Mouse (Mus musculus) MEL (cell line): ENCODE measurements around the gene Tlk1.
A peak's percentile ranks its signal among the peaks of the same experiment; 100 is the strongest.

Source experiments
- CTCF ChIP-seq, 3 experiments: IDR thresholded peaks in 2 of 3; conservative IDR thresholded peaks in 1 of 3; 2 replicates each; pipeline ENCODE4 v1.5.1; 2011 to 2012; ENCODE audit warnings: low read length in 3 of 3, low read depth in 2 of 3, mild to moderate bottlenecking in 2 of 3, improper control_type of control experiment in 1 of 3, inconsistent platforms in 1 of 3, mixed read lengths in 1 of 3, moderate library complexity in 1 of 3; ENCODE audit not compliant: control insufficient read depth in 1 of 3, insufficient read depth in 1 of 3, poor library complexity in 1 of 3, severe bottlenecking in 1 of 3
- ETS1 ChIP-seq: IDR thresholded peaks from 2 replicates; pipeline ENCODE4 v1.6.1; 2012; ENCODE audit warnings: low read depth, mild to moderate bottlenecking, inconsistent platforms, low read length, improper control_type of control experiment, moderate library complexity
- MAFK ChIP-seq: IDR thresholded peaks from 2 replicates; pipeline ENCODE4 v1.6.1; 2011; ENCODE audit warnings: low read depth, mild to moderate bottlenecking, low read length, improper control_type of control experiment, borderline replicate concordance
- NELFE ChIP-seq: IDR thresholded peaks from 2 replicates; pipeline ENCODE4 v1.6.1; 2011; ENCODE audit warnings: low read depth, low read length, improper control_type of control experiment
- POLR2A ChIP-seq, 2 experiments: IDR thresholded peaks; 2 replicates each; pipeline ENCODE4 v1.6.1; 2011 to 2012; ENCODE audit warnings: low read length in 2 of 2, mild to moderate bottlenecking in 2 of 2, control low read depth in 1 of 2, improper control_type of control experiment in 1 of 2, low read depth in 1 of 2, moderate library complexity in 1 of 2; ENCODE audit not compliant: control insufficient read depth in 1 of 2, insufficient read depth in 1 of 2, poor library complexity in 1 of 2
- ZC3H11A ChIP-seq: IDR thresholded peaks from 2 replicates; pipeline ENCODE4 v1.6.1; 2012; ENCODE audit warnings: low read depth, mild to moderate bottlenecking, inconsistent platforms, low read length, improper control_type of control experiment
- ZMIZ1 ChIP-seq: IDR thresholded peaks from 2 replicates; pipeline ENCODE4 v1.6.1; 2012; ENCODE audit warnings: low read depth, mild to moderate bottlenecking, inconsistent platforms, low read length, improper control_type of control experiment, moderate library complexity

DNA sequence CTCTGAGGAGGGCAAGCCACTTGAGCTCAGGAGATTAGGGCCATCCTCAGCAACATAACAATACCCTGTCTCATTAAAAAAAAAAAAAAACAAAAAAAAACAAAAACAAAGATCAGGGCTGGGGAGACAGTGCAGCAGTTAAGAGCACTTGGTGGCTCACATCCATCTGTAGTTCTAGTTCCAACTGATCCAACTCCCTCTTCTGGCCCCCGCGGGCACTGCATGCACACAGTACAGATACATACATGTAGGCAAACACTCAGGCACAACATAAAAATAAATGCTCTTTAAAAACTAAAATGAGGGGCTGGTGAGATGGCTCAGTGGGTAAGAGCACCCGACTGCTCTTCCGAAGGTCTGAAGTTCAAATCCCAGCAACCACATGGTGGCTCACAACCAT lies 34.2 kb upstream of the Tlk1 start:
- TF ChIP-seq CTCF (IDR thresholded peaks at IDR 0.05 in 2 of 3, conservative IDR thresholded peaks at IDR 0.05 in 1 of 3; ENCODE audit: control insufficient read depth in 1 of 3, insufficient read depth in 1 of 3, low read depth in 2 of 3, low read length in 3 of 3, poor library complexity in 1 of 3, severe bottlenecking in 1 of 3) = peak in 2 of 3 experiments; percentile 26 to 33; a peak in 3 of 6 replicates
- no peak for TF ChIP-seq ZMIZ1
- TF ChIP-seq ETS1 = no peak
- no peak for TF ChIP-seq POLR2A (IDR thresholded peaks at IDR 0.05; ENCODE audit: control insufficient read depth in 1 of 2, insufficient read depth in 1 of 2, low read depth in 1 of 2, low read length in 2 of 2, poor library complexity in 1 of 2)
- no peak for TF ChIP-seq MAFK
- TF ChIP-seq ZC3H11A = no peak
- no peak for TF ChIP-seq NELFE
